Mouse (Mus musculus) heart, postnatal 25 days (tissue): ENCODE measurements at regions not wholly inside any gene's neighbourhood (a gene's known extent, or its start where the extent isn't known, plus 50 kb on each side); places are given as distances from the start of the nearest gene placed in this dataset.

ENCODE experiments used
- DNase-seq: peaks from one replicate; pipeline ENCODE4 v3.0.0; 2022; ENCODE audit warnings: low spot score
- intact Hi-C: fragments of 180-260 bp; cut with DNase I; formaldehyde crosslinking; loops from one replicate; pipeline ENCODE4 v1.15.1; 2025

DNA sequence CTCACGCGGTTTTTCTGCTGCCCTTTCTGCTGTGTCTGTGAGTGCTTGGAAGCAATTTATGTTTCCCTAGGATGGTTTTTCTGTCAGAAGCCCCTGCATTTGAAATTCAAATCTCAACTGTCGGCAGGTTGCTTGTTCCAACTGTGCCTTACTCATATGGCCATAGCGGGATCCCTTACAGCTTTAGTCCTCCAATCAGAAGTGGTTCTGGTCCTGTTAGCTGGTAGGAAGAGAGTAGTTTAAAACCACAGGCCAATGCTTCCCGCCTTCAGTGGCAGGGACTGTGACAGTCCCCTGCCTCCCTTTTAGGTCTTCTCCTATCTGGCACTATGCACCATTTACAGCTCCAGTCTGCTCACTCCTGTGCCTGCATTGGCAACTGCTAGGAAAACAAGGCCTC, 178.6 kb upstream of the Ogfrl1 start:
- intact Hi-C loops = no loop called here
- DNase-seq = no peak

DNA sequence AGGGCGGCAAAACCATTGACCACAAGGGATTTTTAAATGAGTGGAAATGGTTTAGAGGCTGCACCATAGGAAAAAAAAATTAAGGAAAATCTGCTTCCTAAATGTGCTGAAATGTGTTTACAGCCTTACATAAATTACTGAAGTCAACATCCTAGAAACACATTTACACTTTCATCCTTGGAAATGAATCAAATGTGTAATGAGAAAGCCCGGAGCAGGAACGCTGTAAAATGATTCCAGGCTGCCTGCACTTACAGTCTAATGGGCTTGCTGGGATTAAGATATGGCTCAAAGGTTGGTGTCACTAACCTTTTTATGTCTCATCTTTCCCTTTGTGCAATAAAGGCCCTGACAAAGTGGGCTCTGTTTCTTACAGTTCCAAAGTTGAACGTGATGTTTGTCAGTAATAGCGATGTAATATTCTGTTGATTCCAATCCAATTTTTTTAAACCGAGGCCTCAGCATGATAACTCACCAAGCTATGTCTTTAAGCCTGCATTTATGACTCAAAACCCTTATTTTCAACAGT, 172.1 kb upstream of the B3gat2 start:
- intact Hi-C loops = no loop called here
- DNase-seq = no peak

DNA sequence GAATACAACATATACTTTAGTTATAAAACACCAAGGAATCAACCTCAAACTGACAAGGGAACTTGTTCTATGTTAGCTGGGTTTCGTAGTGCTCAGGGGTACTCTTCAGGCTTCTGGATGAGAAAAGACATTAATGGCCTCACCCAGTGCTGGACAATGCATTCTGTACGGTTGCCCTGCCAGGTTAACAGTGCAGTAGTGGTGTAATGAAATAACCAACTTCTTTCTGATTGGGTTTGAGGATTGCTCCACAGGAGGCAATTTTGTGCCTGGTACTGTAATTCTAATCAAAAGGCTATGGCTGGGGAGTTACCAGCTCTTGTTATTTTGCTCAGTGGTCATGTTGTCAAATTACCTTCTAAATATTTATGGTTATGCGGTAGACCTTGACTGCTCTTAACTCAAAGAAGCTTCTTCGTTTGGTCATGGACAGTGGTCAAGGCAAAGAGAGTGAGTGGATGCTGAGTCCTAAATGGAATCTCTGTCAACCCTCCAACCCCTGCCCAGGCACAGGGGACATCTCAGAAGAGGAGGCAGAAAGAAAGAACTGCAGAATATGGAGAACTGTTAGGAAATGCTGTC, 158.8 kb upstream of the B3gat2 start:
- no peak for DNase-seq
- intact Hi-C loops = no loop called here

DNA sequence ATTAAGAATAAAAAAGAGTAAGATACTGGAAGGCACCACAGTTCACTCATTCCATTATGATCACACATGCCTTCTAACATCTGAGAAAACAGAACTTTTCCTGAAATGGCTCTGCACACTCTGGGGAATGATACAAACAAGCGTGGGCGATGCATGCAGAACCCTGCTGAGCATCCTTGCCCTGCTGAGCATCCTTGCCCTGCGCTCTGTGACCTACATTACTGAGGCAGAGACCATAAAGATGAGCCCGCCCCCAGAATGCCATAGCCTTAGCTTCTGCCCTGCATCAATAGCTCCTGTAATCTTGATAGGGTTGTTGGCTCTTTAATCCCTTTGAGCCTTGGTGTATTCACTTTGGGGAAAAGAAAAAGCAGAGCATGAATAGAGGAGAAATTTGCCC, 132.2 kb upstream of the B3gat2 start:
- intact Hi-C loops = no loop called here
- no peak for DNase-seq

DNA sequence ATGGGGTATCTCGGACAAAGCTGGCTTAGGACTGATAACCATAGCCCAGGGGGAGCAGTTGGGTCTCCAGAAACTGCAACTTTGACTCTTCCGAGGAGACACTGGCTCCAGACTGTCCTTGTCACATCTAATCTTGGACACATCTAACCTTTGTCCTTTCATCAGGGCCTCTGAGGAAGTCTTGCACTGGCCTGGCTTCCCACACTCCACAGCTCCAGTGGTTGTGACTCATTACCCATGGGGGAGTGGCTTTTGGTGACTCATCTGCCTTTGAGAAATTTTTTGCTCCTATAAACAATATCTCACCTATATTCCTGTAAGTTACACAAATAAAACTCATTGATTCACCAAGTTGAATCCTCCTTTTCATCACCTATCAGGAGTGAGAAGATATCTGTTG, 116.5 kb upstream of the B3gat2 start:
- intact Hi-C loops = no loop called here
- DNase-seq = no peak

DNA sequence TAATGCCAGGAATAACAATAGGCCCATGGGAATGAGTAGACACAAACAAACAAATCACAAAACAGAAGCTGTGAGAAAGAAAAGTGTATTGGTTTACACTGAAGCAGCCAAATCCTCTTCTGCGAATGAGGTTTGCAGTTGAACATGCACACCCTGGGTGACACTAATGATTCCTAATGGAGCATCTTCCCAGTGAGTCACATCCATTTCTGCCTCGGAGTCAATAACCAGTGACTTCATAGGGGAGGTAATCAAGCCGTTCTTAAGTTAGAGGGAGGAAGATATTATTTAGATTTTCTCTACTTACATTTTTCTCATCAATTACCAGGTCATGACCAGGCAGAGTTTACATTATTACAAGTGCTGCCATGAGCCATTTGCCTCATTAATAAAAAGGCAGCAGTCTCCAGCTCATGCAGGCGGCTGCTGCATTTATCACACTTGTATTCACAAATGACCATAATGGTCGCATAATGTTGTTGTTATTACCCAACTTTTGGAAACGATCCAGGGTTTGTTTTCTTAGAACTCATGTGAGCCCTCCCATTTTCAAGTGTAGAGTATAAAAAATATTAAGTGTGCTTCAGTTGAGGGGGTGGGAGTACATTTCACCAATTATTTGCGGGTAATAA, 112.6 kb upstream of the B3gat2 start:
- DNase-seq = no peak
- intact Hi-C loops = no loop called here

DNA sequence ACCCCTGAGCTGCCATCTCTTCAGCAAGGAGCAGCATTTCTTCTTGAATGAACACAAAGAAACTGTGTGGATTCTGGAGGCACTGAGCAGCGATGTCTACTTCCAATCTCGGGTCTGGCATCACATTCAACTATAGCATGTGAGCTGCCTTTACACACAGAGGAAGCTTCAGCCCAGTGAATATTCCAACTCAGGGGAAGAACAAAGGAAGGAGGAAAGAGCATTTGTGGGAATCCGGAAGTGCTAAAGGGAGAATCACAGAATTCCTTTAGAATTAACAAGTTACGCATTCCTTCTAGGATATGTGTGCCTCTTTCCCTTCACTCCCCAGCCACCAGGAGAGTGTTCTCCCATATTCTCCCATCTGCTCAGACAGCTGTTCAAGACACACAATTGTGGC, 111.7 kb upstream of the B3gat2 start:
- DNase-seq = no peak
- intact Hi-C loops = no loop called here

DNA sequence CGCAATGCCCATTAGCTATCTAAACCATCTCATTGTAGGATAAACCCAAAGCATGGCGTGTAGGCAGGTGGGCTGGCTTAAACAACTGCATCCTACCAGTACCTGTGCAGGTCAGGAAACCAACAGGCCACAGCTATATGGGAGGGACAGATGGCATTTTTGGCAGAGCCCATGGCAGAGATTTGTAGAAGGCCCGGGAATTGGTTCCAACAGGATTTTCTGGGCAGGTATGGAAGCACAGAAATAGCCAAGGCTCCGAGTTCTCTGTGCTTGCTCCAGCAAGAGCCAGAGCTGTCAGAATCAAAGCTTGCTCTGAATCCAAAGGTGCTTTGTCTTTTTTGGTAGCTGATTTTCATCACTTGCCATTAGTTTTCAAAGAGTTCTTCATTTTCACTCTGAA, 107.9 kb upstream of the B3gat2 start:
- no peak for DNase-seq
- intact Hi-C loops = no loop called here

DNA sequence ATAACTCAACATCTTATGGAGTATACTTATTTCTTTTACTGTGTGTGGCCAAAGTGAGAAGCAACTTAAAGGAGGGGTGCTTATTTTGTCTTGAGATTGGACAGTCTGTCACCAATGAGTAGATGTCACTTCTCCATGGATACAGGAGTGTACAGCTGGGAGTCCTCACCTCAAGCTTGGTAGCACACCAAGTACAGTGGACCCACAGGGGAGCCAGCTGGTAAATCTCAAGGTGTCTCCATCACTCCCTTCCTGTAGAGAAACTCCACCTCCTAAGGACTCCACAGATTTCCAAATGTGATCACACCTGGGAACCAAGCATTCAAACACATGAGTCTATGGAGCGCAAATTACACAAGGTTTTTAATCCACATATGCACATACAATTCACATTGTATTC, 105.8 kb upstream of the B3gat2 start:
- intact Hi-C loops = no loop called here
- DNase-seq = no peak

DNA sequence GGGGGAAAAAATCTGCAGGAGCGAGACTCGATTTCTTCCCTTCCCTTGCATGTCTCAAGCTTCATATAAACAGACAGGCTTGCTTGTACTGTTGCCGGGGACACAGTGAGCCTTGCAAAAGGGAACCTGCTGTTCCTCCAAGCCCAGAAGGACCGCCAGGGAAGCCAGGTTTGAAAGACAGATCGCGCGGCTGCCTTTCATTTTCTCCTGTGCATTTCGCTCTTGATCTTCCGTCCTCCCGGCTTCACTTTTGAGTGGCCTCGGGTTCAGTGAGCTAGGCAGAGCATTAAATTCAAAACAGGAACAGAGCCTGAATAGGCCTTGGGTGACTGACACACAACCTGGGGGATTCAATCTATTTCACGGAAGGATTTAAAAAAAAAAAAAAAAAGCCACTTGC, 105.3 kb upstream of the B3gat2 start:
- intact Hi-C loops = no loop called here
- no peak for DNase-seq

DNA sequence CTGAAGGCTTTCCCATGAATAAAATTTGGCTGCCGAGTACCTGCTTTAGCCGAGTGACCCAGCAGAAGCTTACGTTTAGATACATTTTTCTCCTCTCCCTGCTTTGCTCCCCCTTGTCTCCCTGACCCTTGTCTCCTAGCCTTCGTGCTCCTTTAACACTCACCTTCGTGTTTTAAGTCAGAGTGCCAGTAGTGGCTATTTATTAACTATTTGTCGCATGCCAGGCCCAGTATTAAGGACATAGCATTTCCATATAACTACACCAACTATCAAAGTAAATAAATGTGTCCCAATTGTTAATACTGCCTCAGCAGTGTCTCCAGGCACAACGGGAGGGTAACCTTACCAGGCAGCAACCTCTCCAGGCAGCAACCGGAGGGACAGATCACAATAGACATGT, 104.8 kb upstream of the B3gat2 start:
- intact Hi-C loops = no loop called here
- no peak for DNase-seq

DNA sequence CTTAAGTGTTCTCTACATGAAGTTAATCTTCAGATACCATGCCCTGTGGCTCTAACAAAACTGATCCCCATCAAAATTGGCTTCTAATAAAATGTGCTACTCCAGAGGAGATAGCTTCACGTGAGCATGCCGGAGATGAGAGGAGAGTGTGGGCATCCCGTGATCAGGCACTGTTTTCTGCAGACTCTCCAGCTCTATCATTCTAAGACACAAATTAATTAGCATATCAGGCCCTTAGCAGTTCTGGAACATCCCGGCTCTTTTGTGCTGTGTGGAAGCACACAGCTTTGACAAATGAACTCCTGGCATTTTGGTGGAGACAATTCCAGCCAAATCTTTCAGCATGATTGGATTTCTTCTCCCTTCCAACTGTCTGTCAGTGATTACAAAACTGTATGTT, 91.0 kb upstream of the B3gat2 start:
- intact Hi-C loops = no loop called here
- no peak for DNase-seq

DNA sequence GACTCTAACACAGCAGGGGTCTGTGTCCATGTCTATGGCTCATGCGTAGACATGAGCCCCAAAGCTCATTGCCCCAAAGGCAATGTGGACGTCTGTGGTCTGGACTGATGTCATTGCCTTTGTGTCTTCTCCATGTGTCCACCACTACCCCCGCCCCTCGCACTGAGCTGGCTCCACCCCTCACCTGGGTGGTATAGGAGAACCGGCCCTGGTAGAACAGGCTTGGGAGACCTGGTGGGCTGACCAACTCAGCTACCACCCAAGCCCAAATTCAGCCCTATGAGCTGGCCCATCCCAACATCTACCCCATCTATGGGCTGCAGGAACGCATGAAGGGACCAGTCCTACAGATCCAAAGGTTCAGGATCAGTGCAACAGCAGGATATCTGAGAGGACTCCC, 87.2 kb upstream of the B3gat2 start:
- DNase-seq = no peak
- intact Hi-C loops = no loop called here

DNA sequence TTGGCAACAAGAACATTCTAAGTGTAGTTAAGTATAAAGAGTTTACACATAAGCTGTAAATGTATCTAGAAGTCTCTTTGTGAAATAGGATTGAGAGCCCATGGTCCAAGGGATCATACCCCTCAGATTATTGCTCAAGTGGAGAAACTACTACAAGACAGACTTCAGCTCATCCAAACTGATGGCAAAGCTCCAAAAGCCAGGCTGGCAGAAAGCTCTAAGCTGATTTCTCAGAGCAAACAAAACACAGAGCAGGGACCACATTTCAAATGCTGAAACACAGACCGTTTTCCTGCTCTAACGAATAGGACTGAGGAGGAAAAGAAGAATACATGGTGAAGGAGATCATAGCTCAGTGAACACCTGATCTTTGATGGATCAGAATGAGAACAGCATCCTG, 85.3 kb upstream of the B3gat2 start:
- intact Hi-C loops = no loop called here
- DNase-seq = no peak

DNA sequence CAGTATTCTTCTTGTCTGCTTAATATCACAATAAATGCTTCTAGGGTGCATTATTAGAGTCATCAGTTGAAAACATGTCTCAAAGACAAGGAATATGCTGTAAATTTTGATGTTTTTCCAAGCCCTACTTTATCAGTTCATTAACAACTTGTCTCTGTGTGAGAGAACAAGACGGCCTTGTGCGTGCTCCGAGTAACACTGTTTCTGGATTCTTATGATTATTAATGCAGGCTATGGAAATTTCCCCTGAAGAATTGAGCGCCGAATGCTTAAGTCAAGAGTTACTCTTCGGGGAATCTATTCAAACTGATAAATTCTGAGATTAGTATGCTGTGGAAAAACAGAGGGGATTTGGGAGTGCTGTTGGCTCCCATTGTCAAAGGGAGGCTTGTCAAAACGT, 72.2 kb upstream of the B3gat2 start:
- no peak for DNase-seq
- intact Hi-C loops = no loop called here

DNA sequence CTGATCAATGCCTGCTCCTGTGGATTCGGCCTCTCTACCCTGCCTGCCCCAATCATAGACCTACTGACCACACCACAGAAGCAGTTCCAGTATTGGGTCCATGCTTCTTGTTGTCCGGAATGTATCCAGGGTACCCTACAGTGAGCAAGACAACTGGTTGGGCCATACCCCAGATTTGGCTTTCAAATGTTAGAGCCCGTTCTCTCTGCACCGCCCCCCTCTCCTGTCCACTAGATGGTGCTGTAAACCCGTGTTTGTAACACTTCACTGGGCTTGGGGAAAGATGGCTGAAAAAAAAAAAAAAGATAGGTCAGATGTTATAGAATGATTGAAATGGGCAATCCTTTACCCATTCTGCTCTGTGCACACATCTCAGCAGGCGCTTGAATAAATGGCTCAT, 56.1 kb upstream of the B3gat2 start:
- intact Hi-C loops = loop anchor here (10.0 kb wide), 1 partner anchor 469 kb away; the partner anchor contains the start of gene Col9a1
- DNase-seq = no peak

DNA sequence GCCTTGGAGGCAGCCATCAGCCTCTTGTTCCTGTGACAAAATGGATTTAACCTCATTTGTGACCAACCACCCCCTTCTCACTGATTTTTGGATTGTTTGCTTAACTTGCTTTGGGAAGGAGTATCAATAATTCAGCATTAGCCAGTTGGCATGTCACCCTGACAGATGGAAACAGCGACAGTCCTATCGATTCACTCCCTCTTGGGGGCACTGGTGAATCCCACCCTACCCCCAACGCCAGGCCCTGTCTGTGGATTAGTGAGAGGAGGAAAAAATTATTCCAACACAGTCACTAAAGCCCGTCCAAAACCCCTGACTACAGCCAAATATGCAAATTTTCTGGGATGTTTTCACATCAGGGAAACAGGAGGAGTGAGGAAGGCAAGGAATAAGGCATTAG, 55.1 kb upstream of the B3gat2 start:
- no peak for DNase-seq
- intact Hi-C loops = loop anchor here (10.0 kb wide), 1 partner anchor 468 kb away; the partner anchor contains the start of gene Col9a1
